Comparison of ENCODE assay signal across 1 mouse cellular context in the genomic region with DNA sequence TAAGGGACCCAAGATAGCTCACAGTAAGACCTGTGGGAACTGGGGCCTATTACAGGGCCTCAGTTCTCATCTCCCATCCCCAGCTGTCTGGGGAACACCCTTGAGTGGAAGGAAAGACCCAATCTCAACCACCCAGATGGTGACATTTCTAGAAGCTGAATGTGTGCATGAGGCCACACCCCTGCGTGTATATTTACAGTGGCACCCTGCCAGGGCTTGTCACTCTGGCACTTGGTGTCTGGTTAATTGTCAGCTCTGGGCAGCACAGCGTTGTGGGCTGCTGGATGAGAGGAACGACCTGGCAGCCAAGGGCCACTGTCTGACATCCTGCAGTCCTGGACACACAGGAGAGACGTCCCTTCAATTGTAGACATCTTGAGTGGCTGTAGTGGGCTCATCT.
TF ChIP-seq lines count a peak whose summit lies in the region.

No protein-coding gene starts in this region.

TF ChIP-seq in MEL, 35 proteins besides CTCF, POLR2A, EP300 and RAD21:
- TF ChIP-seq GABPA (IDR thresholded peaks at IDR 0.05; ENCODE audit: low read depth, low read length) (no peak), RCOR1 (IDR thresholded peaks at IDR 0.05; ENCODE audit: low read depth, low read length) (peak; percentile 62; the same call in 1 of the 2 replicates), ELF1 (IDR thresholded peaks at IDR 0.05; ENCODE audit: low read depth, low read length) (no peak), ZKSCAN1 (IDR thresholded peaks at IDR 0.05; ENCODE audit: low read depth, low read length) (no peak), ZNF384 (IDR thresholded peaks at IDR 0.05; ENCODE audit: low read depth, low read length) (no peak), SIN3A (IDR thresholded peaks at IDR 0.05; ENCODE audit: low read length) (peak; percentile 94), KAT2A (conservative IDR thresholded peaks at IDR 0.05; ENCODE audit: low read depth, low read length) (no peak), POLR2AphosphoS5 (IDR thresholded peaks at IDR 0.05; ENCODE audit: borderline replicate concordance, low read depth, low read length) (peak; percentile 17; the same call in 1 of the 2 replicates), ZC3H11A (IDR thresholded peaks at IDR 0.05; ENCODE audit: low read depth, low read length) (no peak), USF2 (IDR thresholded peaks at IDR 0.05; ENCODE audit: borderline replicate concordance in 1 of 2, insufficient read depth in 1 of 2, low read depth in 1 of 2, low read length in 2 of 2) (no peak), MAFK (IDR thresholded peaks at IDR 0.05; ENCODE audit: borderline replicate concordance, low read depth, low read length) (no peak), ETS1 (IDR thresholded peaks at IDR 0.05; ENCODE audit: low read depth, low read length) (peak; percentile 98), ZMIZ1 (IDR thresholded peaks at IDR 0.05; ENCODE audit: low read depth, low read length) (no peak; the same call in 1 of the 2 replicates), MYB (IDR thresholded peaks at IDR 0.05; ENCODE audit: low read depth, low read length) (no peak), USF1 (IDR thresholded peaks at IDR 0.05; ENCODE audit: low read depth, low read length) (no peak), TBP (IDR thresholded peaks at IDR 0.05; ENCODE audit: low read depth, low read length) (peak; percentile 76), GATA1 (IDR thresholded peaks at IDR 0.05; ENCODE audit: low read depth, low read length) (peak; percentile 92), E2F4 (IDR thresholded peaks at IDR 0.05; ENCODE audit: borderline replicate concordance, low read depth, low read length) (no peak), NRF1 (IDR thresholded peaks at IDR 0.05; ENCODE audit: insufficient read depth, low read depth, low read length, poor library complexity, severe bottlenecking) (no peak), TAL1 (IDR thresholded peaks at IDR 0.05; ENCODE audit: low read length) (peak; percentile 99), UBTF (IDR thresholded peaks at IDR 0.05; ENCODE audit: borderline replicate concordance, insufficient read depth, low read depth, low read length) (no peak), MXI1 (IDR thresholded peaks at IDR 0.05; ENCODE audit: low read depth, low read length) (peak; percentile 77), NELFE (IDR thresholded peaks at IDR 0.05; ENCODE audit: low read depth, low read length) (no peak), TCF12 (IDR thresholded peaks at IDR 0.05; ENCODE audit: low read depth, low read length) (peak; percentile 96), MYC (IDR thresholded peaks at IDR 0.05; ENCODE audit: low read depth, low read length) (peak; percentile 78), BHLHE40 (IDR thresholded peaks at IDR 0.05; ENCODE audit: borderline replicate concordance, low read depth, low read length) (peak; percentile 68), HCFC1 (IDR thresholded peaks at IDR 0.05; ENCODE audit: low read depth, low read length) (0 out of 2 replicates have a peak, but pooled peaks have one; percentile 36), JUND (IDR thresholded peaks at IDR 0.05; ENCODE audit: low read depth, low read length) (no peak), POLR2AphosphoS2 (IDR thresholded peaks at IDR 0.05; ENCODE audit: low read length) (no peak), CHD1 (IDR thresholded peaks at IDR 0.05; ENCODE audit: low read depth, low read length) (no peak), MAX (IDR thresholded peaks at IDR 0.05; ENCODE audit: low read length) (peak; percentile 30; the same call in 1 of the 2 replicates), MAZ (IDR thresholded peaks at IDR 0.05; ENCODE audit: low read depth, low read length) (no peak), SMC3 (IDR thresholded peaks at IDR 0.05; ENCODE audit: low read depth, low read length) (no peak), CHD2 (IDR thresholded peaks at IDR 0.05; ENCODE audit: low read length) (no peak), MEF2A (IDR thresholded peaks at IDR 0.05; ENCODE audit: extremely low read depth, insufficient replicate concordance, low read depth, low read length, poor library complexity, severe bottlenecking) (no peak)
